Mouse (Mus musculus) telencephalon, adult 2 months (tissue): ENCODE measurements at regions not wholly inside any gene's neighbourhood (a gene's known extent, or its start where the extent isn't known, plus 50 kb on each side); places are given as distances from the start of the nearest gene placed in this dataset.
A peak's percentile ranks its signal among the peaks of the same experiment; 100 is the strongest.
"Not testable (repeated sequence)": the region's sequence is repeated elsewhere in the genome, so short reads cannot be mapped to it uniquely, and the experiment has no call there.

Source experiments
- DNase-seq: peaks from one replicate; pipeline ENCODE4 v3.0.0-alpha.2; 2011; ENCODE audit warnings: low read depth, low spot score

DNA sequence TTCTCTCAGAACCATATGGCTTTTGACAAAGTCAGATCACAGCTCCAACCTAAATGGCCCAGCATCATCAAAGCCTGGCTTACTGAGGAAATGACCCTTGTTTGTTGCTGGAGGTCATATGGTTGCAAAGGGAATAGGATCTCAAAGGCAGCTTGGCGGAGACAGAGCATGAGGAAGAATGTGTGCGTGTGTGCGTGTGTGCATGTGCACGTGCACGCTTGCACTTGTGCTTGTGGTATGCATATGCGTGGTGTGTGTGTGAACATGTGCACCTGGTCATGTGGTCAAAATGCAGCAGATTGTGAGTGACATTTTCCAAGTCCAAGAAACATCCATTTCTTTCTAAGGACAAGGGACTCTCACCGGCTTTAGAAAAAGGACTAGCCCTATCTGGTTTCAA is 216.9 kb downstream of the Dact1 start:
- DNase-seq: no peak

DNA sequence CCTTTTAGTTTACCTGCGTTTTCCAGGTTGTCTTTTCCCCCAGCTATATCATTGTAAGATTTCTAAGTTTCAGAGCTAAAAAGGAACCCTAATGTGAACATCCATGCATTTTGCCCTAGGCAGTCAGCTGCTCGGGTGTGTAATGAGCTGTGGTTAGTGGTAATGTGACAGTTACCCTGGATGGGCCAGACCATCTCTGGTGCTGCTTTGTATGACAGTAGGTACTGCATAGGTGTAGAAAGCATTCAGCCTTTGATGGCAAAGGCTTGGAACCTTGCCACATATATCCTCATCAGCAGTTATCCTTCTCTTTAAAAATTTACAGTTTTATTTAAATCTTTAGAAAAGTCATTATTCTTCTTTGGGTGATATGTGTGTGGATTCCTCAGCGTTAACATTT is 222.5 kb downstream of the Dact1 start:
- DNase-seq: no peak

DNA sequence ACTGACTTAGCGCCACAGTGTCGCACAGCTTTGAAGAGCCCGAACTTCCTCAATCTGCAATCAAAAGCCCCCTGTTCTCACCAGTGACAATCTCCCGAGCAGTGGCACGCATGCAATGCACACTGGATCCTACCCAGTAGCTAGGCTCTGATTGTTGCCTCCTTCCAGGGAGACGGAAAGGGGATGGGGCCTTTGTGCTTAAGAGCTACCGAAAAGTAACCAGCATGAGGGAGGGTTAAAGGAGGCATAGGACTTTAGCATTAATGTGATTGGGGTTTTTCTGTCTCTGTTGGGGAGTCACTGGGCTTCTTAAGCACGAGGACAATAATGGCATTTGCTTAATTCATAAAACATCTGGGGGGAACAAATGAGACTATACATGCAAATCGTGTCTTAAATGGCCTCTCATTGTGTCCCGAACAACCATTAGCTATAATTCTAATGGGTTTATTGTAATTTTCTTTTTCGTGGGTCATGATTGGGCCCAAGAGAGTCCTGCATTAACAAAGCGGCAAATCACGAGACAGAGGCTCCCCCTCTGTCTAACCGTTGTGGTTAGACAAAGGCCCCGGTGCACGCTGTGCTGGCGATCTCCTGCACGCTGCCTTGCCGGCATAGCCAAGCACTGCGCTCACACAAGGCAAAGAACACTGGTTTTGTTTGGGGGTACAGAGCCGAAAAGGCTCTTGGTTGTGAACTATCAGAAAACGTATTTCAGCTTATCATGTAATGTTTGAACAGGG is 223.2 kb downstream of the Dact1 start:
- DNase-seq: no peak

DNA sequence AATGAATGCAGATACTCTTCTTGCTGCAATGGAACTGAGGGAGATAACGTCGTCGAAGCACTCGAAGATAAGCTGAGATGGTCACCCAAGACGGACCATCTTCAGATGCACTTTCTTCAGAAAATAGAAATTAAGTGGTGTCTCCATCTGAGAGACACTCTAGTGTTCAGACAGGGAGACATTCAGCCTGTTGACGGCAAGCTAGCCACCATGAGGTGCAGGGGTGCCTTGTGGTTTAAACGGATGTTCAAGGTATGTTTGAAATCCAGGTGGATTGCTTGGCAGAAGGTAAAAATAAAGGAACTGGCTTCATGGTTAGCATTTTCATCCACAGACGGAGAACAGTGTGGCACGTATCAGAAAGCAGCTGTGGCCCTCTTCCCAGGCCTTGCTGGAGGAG is 224.0 kb downstream of the Dact1 start:
- no peak for DNase-seq

DNA sequence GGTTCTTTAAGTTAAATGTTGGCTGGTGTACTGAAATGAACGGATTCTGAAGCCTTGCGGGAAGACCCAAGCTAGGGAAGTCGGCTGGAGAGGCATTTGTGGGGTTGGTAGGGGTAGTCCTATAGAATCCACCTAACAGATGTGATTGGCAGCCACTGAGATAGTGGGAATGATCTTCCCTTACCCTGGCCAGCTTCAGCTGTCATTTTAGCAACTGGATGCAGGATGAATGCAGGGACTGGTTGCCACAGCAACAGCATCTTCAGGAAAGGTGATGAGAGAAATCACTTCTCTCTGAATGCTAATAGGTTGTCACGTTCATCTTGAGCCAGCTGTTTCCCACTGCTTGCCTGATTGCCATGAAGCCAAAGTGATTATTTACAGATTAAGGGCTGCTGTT is 224.5 kb downstream of the Dact1 start:
- DNase-seq: no peak

DNA sequence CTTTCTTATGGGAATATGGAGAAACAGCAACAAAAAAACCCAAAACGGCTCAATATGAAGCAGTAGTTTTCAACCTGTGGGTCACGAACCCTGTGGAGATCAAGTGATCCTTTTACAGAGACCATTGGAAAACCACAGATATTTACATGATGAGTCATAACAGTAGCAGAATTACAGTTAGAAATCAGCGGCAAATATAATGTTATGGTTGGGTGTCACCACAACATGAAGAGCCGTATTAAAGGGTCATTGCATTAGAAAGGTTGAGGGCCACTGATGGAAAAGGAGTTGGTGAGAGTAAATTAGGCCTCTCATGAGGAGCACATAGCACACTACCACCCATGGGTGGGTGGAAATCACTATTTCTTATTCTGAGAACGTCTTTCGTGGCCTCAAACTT is 225.6 kb downstream of the Dact1 start:
- no peak for DNase-seq

DNA sequence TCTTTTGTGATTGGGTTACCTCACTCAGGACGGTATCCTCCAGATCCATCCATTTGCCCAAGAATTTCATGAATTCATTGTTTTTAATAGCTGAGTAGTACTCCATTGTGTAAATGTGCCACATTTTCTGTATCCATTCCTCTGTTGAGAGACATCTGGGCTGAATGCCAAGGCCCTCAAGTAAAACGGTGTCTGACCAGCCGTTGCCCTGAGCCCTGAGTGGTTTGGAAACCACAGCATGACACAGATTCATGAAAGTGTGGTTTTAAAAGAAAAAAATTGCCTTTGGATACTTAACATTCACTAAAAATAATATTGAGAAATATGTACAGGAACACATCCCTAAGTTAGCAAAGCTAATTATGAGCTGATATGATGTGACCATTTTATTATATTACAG is 226.1 kb downstream of the Dact1 start:
- DNase-seq: not testable (repeated sequence)

DNA sequence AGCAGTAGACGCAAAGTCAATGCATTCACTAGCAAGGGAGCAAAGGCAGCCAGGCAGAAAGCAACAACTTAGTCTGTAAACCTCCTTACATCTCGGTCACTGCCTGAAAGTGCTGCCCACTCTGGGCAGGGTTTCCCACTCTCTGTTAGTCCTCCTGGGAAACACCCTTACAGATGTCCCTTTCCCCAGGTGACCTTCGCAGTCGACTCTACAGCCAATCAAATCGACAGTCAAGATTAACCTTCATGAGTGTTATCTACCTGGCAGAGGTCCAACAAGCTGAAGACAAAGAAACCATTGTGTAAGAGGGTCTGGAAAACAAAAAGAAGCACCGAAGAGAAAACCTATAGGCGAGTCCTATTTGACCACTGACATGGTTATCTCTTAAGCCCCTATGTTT is 229.0 kb downstream of the Dact1 start:
- DNase-seq: no peak

DNA sequence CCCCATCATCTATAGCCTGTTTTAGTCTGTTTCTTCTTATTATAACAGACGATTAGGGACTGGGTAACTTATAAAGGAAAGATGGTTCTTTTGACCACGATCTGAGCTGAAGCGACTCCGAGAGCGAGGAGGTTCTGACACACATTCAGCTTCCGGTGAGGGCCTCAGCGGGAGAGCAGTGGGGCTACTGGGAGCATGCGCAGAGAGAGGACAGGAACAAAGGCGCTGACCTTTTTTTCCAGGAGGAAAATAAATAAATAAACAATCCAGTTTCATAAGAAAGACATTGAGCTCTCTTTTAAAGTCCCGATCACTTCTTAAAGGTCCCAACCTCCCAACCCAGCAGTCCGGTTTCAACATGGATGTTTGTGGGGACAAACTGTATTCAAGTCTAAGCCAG is 230.6 kb downstream of the Dact1 start:
- DNase-seq: no peak

DNA sequence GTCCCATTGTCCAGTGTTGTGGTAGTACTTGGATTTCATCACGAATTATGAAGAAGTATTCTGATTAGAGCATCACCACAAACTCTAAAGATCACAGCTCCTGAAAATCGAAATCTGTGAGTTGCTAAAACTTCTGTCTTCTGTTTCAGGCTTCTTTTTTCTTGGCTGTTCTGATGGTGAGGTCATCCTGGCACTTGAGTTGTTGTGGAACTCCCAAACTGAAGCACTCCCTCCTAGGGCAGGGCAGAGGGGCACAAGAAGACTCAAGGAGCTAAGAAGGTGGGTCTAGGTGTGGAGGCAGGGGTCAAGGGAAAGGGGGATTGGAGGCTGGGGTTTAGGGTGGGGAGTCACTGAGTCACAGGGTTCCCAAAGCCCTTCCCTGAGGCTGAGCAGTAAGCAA is 232.3 kb downstream of the Dact1 start:
- DNase-seq: no peak

DNA sequence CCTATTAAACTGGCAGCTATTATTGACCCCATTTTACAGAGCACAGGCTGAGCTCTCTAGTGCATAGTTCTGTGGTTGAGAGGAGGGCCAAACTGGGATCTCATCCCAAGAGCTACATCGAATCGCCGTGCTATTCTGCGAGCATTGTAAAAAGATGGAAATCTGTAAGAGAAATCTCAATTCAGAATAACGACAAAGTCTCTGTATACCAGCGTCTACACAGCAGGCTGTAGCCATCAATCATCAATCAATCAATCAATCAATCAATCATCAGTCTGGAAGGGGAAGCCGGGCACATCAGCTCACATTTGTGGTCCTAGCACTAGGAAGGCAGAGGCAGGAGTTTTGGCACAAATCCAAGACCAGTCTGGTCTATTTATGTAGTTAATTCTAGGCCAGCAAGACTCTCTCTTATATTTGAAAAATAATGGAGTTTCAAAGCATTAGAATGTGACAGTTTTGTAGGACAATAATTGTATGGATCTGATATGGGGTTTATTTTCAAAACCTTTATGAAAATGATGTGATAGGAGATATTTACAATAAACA is 234.0 kb downstream of the Dact1 start:
- no peak for DNase-seq

DNA sequence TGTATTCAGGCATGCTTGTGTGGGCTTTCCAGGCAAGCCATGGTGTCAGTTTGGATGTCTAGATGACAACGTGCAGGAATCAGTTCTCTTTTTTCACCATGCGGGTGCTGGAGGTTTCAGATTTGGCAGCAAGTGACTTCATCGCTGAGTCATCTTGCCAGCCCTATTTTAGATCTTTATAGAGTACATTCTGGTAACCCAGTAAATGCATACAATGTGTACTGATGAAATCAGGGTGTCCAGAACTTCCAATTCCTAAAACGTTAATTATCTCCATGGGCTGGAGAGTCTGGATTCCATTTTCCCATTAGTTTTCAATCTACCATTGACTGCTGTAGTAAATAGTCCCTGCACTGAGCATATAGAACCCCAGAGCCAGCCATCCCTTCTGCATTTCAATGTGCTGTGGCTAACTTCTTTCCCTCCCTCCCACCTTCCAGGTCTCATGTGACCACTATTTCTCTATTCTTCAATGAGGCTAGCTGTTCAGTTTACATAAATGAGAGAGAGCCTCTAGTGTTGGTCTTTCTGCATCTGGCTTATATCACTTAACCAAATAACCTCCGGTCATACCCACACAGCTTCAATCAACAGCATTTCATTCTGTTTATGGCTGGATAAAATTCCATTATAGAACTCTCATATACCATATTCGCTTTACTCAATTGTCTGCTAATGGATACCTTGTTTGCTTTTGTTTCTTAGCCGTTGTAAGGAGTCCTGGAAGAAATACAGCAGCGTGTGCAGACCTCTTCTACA is 234.9 kb downstream of the Dact1 start:
- peak; percentile 87 for DNase-seq

DNA sequence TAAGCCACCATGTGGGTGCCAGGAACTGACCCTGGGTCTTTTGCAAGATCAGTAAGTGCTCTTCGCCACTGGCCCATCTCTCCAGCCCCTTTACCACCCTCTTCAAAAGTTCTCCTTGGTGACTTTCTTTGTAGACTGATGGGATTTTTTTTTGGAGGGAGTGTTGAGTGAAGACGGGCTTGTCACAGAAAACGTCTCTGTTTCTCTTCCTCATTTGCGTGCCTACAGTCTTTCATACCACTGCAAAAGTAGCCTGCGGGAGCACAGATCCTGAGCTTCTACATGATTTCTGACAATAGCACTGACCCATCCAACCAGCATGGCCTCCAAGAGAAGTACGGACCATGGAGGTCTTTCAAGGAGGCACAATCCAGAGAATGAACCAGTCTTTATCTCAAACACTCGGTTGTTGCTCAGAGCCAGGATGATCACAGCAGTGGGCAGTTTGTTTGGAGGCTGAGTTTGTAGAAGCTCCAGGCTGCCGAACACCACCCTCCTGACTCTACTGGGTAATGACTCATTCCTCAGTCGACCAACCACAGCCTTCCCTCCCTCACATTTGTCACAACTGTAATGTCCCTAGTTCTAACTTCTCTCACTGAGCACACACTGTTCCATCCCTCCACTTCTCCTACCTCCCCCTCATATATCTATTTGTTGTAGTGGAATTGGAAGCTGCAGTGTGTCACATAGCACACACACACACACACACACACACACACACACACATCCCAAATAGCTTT is 237.0 kb downstream of the Dact1 start:
- DNase-seq: peak; percentile 61

DNA sequence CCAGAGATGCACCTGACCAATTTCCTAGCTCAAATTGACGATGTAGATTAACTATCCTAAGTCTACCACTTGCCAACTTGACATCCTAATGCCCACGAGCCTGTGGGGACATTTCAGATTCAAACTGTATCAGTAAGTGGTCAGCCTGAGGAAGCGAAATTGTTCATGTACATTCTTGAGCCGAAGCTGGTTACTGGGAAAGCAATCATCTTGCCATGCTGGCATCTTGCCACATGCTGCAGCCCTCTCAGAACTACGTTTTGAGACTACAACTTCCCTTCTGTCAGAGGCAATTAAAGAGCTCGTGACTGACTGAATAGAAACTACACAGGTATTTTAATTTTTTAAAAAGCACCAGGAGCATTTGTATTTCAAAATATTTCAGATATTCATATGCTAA is 239.7 kb downstream of the Dact1 start:
- no peak for DNase-seq

DNA sequence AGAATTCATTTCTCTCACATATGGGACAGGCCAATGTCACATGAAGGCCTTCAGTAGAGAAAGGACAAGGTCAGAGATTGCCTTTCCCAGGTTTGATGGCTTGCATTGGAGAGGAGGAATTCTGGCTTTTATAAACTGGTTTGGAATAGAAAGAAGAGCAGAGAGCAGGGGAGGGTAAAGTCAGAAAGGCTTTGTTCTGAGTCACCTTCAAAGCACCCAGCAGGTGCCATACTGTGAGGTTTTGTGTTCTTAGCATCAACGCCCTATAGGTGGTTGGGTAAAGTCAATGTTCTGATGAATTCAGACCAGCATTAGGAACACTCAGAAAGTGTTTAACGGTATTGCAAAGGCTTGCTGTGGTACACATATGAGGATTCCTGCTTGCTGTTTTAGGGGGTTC is 244.5 kb downstream of the Dact1 start:
- no peak for DNase-seq

DNA sequence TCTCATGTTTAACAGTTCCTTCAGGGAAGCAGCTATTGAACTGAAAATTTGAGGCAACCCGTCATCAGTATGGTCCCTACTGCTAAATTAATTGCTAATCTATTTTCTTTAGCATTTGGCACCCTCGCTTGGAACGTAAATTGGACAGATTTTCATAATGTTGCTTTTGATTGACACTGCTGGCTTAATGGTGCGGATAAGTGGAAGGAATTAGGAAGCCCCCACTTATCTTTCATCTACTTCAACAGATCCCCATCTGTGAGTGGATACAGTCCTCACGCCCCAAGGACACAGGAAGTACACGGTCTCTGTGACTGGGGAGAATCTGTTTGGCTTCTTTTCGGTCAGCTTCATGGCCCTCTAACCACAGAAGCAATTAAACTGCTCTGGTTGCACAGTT is 251.6 kb downstream of the Dact1 start:
- DNase-seq: no peak

DNA sequence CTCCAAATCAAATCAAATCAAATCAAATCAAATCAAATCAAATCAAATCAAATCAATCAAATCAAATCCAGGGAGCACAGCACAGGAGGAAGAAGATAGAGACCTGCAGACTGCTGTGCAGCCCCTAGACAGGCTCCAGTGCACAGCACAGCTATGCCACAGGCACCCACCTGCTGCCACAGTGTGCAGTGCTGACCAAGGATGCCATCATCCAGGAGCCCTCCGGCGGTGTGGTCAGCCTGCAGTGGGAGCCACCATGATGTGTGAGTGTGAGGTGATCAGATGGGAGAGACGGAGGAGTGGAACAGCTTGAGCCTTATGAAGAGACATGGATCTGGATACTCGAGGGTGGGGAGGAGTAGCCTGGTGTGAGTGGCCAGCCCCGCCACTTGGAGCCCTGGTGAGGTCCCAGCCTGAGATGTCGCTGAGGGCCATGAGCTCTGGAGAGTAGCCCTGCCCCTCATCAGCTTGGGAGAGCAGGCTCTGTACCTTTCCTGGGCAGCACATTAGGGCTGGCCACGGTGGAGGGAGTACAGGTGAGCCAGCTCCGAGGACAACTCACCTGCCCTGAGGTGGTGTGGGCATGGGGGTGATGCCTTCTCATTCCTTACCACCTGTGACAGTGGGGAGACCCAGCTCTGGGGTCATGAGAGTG is 252.4 kb downstream of the Dact1 start:
- no peak for DNase-seq

DNA sequence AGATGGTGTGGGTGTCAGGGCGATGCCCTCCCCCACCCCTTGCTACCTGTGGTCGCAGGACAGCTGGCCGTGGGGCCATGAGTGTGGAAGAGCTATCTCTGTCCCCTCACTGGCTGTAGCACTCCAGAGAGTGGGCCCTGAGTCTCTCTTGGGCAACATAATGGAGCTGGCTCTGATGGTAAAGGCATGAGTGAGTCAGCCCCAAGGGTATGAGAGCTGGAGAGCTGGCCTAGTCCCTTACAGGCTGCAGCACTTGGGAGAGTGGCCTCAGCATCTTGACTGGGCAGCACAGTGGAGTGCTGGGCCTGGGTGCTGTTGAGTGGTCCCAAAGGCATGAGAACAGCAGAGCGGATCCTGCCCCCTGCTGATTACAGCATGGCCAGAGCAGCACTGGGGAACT is 253.5 kb downstream of the Dact1 start:
- no peak for DNase-seq

DNA sequence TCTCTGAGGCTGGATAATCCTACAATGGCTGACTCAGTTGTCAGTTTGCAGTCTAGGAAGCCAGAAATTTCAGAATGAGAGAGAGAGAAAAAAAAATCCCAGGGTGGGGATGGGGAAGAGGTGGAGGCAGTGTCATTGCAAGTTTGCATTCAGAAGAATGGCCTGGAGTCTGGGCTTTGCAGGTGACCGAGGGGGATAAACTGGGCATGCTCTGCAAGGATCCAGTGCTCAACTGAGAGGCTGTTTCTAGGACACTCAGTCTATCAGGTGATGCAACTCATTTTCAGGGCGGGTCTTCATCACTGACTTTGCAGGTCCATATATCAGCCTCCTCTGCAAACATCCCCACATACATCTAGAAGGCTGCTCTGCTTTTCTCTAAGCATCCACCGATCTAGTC is 256.7 kb downstream of the Dact1 start:
- DNase-seq: no peak

DNA sequence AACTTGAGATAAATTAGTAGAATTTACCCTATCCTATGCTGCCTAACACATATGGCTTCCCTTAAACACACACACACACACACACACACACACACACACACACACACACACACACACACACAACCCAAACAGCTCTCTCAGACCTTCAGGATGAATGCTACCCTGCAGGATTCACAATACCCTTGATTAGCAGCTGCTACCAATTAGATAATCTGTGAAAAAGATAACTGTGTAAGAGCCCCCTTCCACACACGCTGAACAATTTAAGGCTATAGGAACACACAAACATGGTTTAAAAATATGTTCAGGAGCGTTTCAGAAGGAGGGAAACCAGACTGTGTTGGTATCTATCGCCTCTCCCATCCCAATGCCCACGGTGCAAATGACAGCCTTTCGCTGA is 258.6 kb downstream of the Dact1 start:
- DNase-seq: no peak

DNA sequence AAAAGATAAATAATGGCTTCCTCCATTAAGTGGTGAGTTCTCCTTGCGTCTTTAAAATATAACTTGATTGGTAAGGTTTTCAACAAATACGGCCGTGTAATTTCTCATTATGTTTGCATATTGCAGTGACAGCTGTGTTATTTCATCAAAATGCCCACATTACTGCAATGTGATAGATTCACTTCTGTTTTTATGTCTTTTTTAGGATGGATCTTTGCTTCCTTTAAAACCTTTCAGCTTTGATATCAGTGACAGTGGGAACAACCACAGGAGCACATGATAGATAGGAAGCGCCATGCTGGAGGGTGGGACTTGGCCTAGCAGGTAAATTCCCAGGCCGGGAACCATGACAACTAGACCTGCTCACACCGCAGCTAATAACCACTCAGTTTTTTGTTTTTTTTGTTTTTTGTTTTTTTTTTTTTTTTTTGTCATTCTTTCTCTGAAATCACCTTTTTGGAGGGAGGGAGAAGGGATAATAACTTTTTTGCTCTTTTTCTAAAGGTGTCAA is 259.3 kb downstream of the Dact1 start:
- no peak for DNase-seq

DNA sequence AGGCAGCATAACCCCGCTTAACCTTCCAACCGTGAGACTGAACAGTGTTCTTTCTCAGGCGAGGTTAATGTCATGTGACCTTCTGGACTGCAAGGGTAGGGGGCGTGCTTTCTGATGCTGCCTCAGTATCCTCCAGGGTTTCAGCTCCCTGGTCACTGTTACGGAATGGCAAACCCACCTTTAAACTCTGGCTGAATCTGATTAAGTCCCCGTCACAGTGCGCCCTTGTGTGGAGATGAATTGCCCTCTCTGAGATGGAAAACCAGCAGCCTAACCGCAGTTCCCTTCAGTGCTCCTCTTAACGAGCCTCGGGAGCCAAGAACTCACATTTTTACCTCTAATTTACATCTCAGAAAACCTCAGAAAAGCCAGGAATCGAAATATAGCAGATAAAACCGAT is 260.0 kb downstream of the Dact1 start:
- DNase-seq: no peak
